Mouse (Mus musculus) frontal cortex, postnatal 36 days (tissue): ENCODE measurements around the gene Atp6v1c2.

Source experiments
- DNase-seq, 2 experiments: peaks; one replicate each; pipeline ENCODE4 v3.0.0; 2022; ENCODE audit warnings: low spot score in 2 of 2

Gene Atp6v1c2

DNA sequence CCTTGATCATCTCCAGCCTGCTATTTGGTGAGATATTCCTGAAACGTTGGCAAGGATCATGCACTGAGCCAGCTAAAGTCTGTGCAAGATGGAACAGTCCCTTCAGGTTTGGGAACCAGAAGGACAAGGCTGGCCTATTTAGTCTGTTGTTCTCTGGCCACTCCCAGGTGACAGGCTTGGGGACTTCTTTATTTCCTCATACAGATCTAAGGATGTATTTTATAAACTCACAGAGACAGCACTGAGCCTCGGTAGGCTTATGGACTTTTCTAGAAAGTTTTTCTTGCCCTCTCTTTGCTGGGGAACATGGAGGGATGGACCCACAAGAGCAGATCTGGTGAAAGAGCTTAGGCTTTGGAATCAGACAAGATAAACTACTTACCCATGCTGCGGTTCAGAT, at the start of gene Atp6v1c2:
TSS of gene Atp6v1c2 (minus strand) at position 101 of the 400 bp plus-strand sequence.
- DNase-seq = no peak

DNA sequence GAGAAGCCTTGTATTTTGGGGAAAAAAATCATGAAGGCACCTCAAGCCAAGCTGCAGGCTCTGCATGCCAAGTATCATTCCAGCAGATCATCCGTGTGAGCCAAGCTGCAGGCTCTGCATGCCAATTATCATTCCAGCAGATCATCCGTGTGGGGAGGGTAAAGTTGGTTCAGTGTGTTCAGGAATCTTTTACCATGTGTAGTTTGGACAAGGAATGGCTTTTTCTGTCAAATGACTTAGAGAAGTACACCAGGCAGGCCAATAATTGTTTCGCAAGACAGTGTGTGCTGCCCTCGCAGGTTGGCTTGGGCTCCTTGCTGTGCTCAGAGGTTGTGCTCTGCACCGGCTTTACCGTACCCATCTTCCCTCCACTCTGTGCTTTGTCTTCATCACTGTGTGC, 47.4 kb upstream of the Atp6v1c2 start:
- no peak for DNase-seq

DNA sequence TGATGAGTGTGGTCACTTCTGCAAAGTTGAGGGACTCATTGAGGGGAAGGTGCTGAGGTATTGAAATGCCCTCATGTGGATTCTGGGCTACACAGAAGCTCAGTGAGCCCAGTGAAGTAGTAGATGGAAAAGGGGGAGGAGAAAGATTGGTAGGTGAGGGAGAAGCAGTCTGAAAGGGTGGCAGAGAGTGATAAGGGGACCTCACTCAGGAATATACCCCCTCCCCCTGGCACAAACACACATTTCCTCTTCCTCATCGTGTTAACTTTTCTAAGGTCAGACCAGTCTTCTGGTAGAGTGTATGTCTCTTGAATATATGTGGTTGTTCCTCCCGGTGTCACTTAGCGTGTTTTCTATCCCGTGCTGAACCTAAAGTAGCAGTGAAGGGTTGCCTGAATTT, 46.1 kb upstream of the Atp6v1c2 start:
- no peak for DNase-seq

DNA sequence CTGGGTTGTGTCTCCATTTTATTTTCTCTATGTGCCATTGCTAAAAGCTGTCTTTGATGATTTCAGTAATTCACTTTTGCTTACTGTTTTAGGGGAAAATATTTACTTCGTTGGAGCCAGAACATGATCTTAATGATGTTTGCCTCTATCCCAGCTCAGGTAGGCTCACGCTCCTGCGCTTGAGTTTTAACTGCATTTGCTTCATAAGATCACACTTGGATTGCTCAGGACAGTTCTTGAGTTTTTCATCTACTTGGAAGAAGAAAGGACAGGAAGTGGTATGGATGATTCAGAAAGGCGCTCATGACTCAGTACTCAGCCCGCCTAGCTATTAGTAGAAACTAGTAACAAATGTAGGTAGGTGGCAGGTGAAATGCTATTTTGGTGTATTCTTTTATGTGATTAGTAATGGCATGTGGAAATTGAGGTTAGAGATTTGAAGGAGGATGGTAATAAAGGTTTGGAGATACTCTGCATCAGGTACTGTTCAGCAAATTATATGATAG, 44.4 kb upstream of the Atp6v1c2 start:
- DNase-seq = no peak

DNA sequence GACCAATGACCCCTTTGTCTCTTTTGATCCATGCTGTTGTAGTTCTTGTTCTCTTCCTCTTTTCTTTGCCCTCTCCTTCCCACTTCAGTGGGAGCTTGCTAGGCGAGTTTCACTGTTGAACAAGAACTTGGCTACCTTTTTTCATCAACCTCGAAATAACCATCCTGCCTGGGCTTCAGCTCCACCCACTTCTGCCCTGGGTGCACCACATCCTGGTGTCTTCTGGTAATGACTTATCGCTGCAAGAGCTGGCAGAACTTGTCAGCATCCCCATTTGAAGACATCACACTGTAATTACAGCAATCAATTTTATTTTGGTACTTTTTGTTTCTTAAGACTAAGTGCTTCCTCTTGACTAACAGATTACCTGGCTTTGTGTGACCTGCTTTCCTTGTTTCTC, 43.5 kb upstream of the Atp6v1c2 start:
- DNase-seq = no peak

DNA sequence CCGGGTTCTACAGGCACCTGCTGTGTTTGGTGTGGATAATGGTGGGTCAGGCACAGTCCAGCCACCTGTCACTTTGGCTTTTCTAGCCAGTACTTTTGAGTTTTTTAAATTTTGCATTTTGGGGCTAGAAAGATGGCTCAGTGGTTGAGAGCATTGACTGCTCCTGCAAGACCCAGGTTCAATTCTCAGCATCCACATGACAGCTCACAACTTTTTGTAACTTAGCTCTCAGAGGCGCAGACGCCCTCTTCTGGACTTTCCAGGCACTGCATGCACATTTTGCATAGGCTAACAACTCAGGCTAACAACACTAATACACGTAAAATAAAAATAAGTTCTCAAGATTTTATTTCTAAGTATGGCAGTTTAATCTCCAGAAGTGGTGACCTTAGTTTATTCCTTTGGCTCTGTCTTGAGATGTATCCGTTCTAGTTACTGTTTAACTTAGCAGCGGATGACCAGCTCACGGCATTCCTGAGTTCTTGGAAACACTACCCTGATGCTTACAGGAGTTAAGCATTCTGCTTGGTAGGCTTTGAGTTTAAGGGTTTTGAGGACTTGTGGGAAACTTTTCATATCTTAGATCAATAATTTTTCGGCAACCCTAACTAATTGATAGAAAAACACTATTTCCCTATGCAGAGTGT, 42.6 kb upstream of the Atp6v1c2 start:
- no peak for DNase-seq

DNA sequence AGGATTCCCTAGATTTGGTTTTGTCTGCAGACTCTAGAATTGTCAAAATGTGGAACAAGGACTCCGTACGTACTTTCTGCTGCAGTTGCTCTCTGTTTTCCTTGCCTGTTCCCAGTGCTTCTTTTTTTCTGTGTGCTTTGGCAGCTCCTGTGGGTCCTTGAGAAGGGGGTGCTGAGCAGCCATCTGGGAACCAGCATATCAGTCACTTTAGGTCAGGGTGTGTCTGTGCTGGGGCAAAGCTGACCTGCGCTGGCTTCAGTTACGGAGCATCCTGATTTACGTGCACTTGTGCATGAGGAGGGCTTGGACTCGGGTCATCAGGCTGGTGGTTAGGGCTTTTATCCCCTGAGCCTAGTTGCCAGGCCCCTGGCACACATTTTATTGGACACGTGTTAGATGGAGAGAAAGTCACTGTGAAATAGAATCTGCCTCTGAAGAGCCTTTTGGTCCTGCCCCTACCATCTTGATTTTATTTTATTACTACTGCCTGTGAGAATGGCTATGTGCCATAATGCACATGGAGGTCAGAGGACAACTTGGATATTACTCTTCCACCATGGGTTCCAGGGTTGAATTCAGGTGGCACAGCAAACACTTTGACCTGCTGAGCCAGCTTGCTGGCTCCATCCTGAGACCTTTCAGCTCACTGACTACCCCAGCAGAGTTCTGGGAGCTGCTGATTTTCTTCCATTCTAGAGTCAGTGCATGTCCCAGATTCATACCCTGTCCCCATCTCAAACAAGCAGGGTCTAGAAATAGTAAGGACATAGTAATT, 40.6 kb upstream of the Atp6v1c2 start:
- no peak for DNase-seq

DNA sequence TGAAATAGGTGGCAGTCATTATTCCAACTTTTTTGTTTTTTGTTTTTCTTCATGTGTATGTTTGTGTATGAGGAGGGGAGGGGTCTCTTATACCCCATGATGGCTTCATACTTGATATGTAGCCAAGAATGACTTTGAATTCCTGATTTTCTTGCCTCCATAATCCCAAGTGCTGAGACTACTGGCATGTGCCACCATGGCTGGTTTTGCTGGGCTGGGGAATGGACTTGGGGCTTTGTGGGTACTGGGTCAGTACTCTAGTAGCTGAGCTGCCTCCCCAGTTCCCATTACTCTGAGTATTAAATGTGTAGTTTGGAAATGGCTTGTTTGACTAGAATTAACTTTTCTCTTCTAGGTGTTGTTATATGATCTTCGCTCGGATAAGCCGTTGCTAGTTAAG, 40.0 kb upstream of the Atp6v1c2 start:
- no peak for DNase-seq

DNA sequence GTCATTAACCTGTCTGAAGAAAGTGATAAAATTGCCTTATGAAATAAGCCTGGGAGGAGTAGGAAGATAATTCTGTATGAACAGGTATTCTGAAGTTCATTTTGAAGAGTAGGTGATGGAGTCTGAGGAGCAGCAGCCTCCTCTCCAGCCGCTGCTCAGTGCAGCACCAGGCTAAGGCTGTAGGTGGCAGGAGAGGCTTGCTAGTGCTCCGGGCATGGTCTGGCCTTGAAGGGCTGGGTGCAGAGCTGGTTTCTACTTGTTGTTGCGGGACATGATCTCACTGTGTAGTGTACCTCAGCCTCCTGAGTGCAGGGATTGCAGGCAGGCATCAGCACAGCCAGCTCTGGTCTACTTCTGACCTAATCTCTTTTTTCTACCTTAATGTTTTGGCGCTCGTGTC, 37.8 kb upstream of the Atp6v1c2 start:
- peak; percentile 47 to 67 for DNase-seq

DNA sequence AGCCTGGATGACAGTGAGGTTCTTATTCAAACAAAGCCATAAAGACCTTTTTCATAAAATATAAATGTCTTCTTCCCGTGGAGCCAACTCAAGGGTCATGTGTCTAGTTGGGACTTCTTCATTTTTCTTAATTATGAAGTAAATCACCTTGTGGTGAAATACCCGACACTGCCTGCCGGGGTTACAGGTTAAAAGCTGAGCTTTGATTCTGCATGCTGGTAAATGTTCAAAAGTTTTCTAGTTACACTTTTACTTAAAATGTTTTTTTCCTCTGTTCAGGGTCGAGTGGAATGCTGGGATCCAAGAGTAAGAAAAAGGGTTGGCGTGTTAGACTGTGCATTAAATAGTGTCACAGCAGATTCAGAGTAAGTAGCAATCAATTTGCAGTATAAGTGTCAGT, 33.2 kb upstream of the Atp6v1c2 start:
- DNase-seq = no peak

DNA sequence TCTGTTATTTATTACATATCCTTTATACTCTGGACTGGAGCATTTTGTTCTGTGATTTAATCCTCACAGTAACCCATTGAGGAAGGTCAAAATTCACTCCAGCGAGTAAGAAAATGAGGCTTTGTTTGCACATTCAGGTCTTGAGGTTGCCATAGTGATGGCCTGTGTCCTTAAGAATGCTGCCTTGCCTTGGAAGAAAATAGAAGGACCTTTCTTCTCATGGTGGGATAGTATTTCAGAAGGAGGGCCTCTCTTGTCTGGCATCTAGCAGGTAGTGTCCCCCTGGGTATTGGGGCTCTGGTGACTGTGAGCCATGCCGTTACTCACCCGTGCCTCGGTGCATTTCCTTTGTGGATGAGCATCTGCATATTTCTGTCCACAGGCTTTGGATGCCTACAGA, 31.5 kb upstream of the Atp6v1c2 start:
- DNase-seq = no peak

DNA sequence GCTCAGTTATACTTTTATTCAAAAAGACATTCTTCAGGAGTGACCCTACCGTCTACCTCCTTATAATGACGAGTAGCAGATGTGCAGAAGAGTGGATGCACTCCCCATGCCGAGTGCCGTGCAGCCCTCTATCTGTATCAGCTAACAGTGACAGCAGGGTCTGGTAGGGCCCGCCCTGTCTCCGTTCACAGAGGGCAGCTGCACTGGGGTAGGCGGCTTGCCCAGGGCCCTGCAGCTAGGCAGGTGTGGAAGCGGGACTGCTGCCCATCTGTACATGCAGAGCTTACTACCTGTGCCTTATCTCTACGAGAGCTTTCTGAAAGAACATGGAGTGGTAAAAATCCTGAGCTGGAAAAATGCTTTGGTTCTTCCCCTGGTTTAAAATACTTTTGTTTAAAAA, 30.9 kb upstream of the Atp6v1c2 start:
- no peak for DNase-seq

DNA sequence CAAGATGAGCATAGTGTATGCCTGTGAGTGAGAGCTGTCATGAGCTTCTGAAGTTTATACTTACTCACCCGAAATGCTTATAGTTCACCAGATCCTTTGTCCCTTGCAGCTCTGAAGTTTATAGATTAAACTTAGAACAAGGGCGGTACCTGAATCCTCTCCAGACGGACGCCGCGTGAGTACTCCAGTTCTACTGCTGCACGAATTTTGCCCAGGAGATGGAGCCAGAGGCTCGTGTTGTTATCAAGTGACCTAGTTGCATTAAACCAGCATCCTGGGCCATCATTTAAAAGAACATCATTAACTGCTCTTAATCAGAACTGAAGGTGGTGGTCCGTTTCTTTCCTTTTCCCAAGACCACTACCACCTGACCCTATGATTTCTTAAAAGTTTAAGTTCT, 29.8 kb upstream of the Atp6v1c2 start:
- DNase-seq = peak; percentile 14 to 55

DNA sequence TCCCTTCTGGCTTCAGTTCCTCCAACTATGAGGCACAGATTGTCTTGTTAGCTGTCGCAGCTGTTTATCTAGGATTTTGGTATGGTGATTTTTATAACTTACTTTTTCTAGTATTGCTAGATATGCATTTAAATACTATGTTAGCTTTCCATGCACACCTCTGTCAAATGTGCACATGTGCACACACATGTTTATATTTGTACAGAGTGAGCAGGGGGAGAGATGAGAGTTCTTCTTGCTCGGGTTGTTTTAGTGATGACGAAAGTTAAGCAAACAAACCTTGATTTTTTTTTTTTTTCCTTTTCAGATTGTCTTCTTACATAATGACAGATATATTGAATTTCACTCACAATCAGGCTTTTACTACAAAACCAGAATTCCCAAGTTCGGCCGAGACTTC, 28.6 kb upstream of the Atp6v1c2 start:
- no peak for DNase-seq

DNA sequence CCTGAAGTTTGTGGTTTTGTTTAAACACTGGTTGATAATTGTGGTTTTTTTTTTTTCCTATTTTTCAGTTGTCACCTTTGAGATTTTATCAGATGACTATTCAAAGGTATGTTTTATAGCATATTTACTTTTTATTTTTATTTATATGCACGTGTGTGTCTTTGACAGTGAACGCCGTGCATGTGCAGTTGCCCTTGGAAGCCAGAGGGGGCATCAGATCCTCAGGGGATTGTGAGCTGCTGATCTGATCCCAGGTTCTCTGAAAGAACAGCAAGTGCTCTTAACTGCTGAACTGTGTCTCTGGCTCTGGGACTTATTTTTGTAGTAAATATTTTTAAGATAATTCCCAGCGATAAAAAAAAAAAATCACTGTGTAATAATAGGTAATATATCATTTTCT, 27.7 kb upstream of the Atp6v1c2 start:
- DNase-seq = no peak

DNA sequence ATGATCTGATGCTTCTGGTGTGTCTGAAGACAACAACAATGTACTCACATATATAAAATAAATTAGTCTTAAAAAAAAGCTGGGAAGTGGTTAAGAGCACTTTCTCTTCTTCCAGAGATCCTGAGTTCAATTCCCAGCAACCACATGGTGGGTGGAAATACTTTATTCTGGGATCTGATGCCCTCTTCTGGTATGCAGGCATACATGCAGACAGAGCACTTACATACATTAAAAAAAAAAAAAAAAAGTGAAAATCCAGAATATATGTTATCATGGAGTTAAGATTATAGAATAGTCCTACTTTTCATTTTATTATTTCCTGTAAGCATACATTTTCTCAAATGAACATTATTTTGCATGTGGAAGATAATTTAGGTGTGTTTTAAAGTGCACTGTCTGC, 20.9 kb upstream of the Atp6v1c2 start:
- DNase-seq = no peak

DNA sequence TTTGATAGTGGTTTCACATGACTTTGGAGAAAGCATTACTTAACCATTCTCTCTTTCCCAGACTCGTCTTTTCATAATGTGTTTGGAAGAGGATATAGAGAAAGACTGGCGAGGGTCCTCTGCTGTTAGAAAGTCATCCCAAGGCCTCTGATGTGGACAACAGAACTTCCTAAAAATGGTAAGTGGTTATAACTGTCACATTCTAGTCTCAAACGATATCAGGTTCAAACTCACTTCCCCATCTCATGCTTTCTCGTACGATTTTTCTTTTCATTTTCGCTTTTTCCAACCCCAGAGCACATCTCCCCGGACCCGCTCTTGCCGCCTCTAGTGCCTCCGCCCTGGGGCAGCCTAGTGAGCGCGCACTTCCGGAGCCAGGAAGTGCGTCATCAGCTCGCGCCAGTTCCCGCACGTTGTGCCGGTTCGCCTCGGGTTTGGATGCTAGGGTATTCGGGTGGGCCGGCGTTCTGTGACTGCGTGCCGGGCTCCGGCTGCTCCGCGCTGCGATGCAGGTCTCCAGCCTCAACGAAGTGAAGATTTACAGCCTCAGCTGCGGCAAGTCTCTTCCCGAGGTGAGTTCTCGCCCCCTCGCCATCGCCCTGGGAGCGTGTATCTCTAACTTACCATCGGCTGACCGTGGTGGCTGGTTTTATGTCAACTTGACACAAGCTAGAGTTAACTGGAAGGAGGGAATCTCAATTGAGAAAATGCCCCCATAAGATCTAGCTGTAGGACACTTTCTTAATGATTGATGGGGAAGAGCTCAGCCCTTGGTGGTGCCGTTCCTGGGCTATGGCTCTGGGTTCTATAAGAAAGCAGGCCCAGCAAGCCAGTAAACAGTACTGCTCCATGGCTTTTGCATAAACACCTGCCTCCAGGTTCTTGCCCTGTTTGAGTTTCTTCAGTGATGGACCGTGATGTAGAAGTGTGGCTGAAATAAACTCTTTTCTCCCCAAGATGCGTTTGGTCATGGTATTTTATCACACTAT, 19.2 kb upstream of the Atp6v1c2 start, which contains the start of gene Nol10:
TSS of gene Nol10 (plus strand) at position 411 of the 989 bp plus-strand sequence.
- DNase-seq = peak; percentile 87 to 93

DNA sequence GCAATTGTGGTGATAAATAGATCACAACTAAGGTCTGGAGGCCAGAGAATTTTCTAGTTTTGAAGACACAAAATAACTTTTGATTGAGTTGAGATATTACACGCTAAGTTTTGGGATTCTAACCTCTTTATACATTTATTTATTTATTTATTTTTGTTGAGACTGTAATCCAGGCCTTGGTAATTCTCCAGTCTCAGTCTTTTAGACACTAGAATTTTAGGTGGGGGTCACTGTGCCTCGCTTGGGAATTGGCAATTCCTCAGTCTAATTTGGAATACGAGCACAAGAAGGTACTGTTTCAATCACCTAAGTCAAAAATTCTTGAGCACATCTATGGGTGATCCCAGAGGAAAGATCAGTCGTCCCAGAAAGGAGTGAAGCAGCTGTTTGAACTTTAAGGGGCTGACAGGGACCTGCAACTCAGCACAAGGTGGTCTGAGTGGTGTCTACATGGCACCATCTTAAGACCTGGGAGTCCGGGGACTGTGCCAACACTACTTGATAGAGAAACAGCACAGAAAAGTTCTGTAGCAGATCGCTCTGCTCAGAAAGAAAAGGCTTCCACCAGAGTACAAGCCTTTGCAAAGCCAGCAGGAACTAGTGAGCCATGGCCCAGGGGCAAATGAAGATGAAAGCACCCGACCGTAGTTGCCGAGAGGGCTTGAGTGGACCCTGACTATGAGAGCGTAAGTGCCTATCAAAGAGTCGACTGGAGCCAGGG, 18.3 kb upstream of the Atp6v1c2 start:
- DNase-seq = no peak

DNA sequence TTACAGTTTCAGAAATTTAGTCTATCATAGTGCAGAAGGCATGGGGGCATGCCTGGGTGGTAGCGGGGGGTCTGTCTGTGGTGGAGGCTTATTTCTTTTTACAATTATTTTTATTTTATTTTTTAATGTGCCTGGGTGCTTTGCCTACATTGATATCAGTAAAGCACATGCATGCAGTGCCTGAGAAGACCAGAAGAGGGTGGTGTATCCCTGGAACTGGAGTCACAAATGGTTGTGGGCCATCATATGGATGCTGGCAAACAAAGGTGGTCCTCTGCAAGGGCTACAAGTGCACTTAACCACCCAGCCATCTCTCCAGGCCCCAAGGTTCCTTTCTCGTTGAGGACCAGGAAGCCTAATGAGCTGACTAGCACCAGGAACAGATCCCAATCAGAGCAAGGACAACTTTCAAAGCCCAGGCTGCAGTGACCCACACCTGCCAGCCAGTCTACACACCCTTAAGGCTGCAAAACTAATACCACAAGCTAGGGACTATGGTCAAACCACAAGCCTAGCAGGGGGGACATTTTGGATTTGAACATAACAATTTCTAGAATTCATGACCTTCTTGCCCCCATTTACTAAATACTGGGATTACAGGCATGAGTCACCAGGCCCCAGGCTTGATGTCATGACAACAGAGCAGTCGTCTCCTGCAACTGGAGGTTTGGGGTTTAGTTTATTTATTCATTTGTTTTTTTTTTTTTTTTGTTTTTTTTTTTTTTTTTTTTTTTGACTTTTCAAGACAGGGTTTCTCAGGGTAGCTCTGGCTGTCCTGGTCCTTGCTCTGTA, 10.2 kb upstream of the Atp6v1c2 start:
- DNase-seq = no peak

DNA sequence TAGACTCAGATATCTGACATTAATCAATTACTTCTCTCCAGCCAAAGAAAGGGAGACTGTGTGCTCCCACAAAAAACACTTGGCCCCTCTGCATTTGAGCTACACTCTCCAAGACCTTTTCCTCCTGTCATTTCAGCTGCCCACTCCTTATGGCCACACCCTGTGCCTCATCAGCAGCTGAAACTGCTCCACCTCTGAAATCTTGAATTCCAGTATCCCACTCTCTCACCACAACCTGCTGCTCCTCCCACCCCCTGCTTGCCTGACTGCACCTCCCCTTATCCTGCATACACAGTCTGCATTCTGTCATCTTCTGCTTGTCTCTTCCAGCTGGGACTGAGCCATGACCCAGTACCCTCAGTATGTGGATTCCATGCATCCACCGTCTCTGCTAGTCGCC, 9.2 kb upstream of the Atp6v1c2 start:
- no peak for DNase-seq

DNA sequence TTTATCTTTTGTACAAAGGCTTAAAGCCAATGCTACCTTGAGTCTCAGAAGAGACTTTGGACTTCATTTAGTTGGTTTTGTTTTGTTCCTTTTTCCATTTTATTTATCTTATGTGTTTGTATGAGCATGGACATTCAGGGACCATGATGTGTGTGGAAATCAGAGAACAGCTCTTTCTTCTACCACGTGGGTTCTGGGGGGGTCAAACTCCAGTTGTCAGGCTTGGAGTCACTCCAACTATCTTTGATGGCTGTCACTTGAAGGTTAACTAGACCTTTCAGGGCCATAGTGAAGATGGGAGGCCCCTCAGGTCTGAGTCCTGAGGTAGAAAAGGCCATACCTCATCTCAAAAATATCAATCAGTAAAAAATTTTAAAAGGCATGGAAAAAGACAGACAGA, 4.3 kb upstream of the Atp6v1c2 start:
- DNase-seq = no peak
